Mouse (Mus musculus) limb, embryonic 14.5 days (tissue): Measurements from ENCODE around the gene Pgm5. TPM values are rescaled to one million over a fixed set of nuclear protein-coding genes. Genes with fewer than 3 reads are reported as not detected.

Source experiments
- ATAC-seq: fragments of 200-750 bp; cut with Nextera tagmentation; 2 replicates; pipeline ENCODE4 v1.8.0; 2017; ENCODE audit warnings: low read depth, moderate number of reproducible peaks, moderate TSS enrichment; ENCODE audit not compliant: low FRiP score
- DNase-seq: peaks from one replicate; pipeline ENCODE4 v3.0.0-alpha.2; 2015; ENCODE audit warnings: low spot score
- H3K27ac ChIP-seq: fragments of 300-500 bp; sonication (generic); replicated peaks from 2 replicates; pipeline ENCODE4 v1.5.1; 2014; ENCODE audit warnings: low read depth, mild to moderate bottlenecking, low read length, moderate library complexity, mixed read lengths
- H3K27me3 ChIP-seq: fragments of 300-500 bp; sonication (generic); 2 replicates; pipeline ENCODE4 v1.6.1; 2014; ENCODE audit warnings: low read length, mixed read lengths; ENCODE audit not compliant: control insufficient read depth, insufficient read depth
- H3K36me3 ChIP-seq: fragments of 300-500 bp; sonication (generic); 2 replicates; pipeline ENCODE4 v1.6.1; 2014; ENCODE audit warnings: mild to moderate bottlenecking, low read length, moderate library complexity, mixed read lengths; ENCODE audit not compliant: control insufficient read depth, insufficient read depth
- H3K4me1 ChIP-seq: fragments of 300-500 bp; sonication (generic); 2 replicates; pipeline ENCODE4 v1.6.1; 2014; ENCODE audit warnings: antibody characterized with exemption, low read length, mixed read lengths; ENCODE audit not compliant: control insufficient read depth, insufficient read depth
- H3K4me2 ChIP-seq: fragments of 300-500 bp; sonication (generic); replicated peaks from 2 replicates; pipeline ENCODE4 v1.6.1; 2014; ENCODE audit warnings: low read depth, mild to moderate bottlenecking, low read length, moderate library complexity; ENCODE audit not compliant: severe bottlenecking
- H3K4me3 ChIP-seq: fragments of 300-500 bp; sonication (generic); replicated peaks from 2 replicates; pipeline ENCODE4 v1.5.1; 2014; ENCODE audit warnings: low read length
- H3K9ac ChIP-seq: fragments of 300-500 bp; sonication (generic); 2 replicates; pipeline ENCODE4 v1.6.1; 2014; ENCODE audit warnings: mild to moderate bottlenecking, low read depth, low read length, moderate library complexity; ENCODE audit not compliant: severe bottlenecking
- H3K9me3 ChIP-seq: fragments of 300-500 bp; sonication (generic); 2 replicates; pipeline ENCODE4 v1.6.1; 2016; ENCODE audit warnings: low read length; ENCODE audit not compliant: control insufficient read depth
- POLR2A ChIP-seq: fragments of 200-500 bp; IDR thresholded peaks from 2 replicates; pipeline ENCODE4 v1.8.0; 2012; ENCODE audit warnings: inconsistent platforms, mild to moderate bottlenecking, moderate library complexity, borderline replicate concordance; ENCODE audit not compliant: insufficient read depth, insufficient read length; ENCODE audit errors: extremely low read depth
- WGBS: fragments of 180-500 bp; shearing (Covaris S2); extraction: QIAGEN DNeasy Blood & Tissue Kit; methylation state at CpG from one replicate; pipeline ENCODE4 v1.1.7; 2014; 5-methylcytosine and 5-hydroxymethylcytosine counted together
- polyA plus RNA-seq, 2 experiments: library from polyadenylated mRNA; depleted of rRNA in 1 of 2; stranded (reverse) in 1 of 2; unstranded in 1 of 2; fragments of >200 nt; fragmentation: Nextera tagmentation in 1 of 2; extraction: Ambion mirVana in 1 of 2; gene quantifications; 2 replicates each; pipeline versions ENCODE4 v1.2.1 to v1.2.3; 2012 to 2014

The Pgm5 gene
- polyA plus RNA-seq, 2 experiments: 2.6 to 18.2 TPM

GRCm38 (mm10) chr19:24698651-24699050 lies 163.0 kb downstream of the Pgm5 start:
- ATAC-seq: no peak

DNA sequence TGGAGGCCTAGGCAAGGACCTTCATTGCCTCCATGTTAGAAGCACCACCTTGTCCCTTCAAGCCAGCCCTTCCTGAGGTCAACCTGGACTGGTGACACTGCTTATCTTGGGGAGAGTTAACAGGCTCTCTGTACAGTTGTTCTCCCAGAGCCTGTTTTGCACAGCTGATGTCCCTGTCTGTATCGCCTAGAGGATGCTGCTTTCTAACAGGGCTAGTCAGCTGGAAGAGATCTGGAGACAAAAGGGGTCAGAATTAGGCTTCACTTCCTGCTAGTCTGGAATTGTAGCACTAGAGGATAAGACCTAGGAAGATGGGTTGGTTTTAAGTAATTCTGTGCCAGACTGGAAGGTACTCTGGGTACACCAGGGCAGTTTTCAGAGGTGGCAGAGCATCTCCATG lies 163.7 kb downstream of the Pgm5 start:
- no peak for ATAC-seq
- no peak for TF ChIP-seq POLR2A
- H3K4me2 ChIP-seq: no peak overlapping the region
- H3K27ac ChIP-seq: no peak overlapping the region
- no peaks in the 10 kb centered on the region for H3K36me3 ChIP-seq
- no peak for DNase-seq
- 0 out of 2 replicates have a peak, but pooled peaks cover 4% of the 10 kb centered on the region for H3K4me1 ChIP-seq
- H3K4me3 ChIP-seq: no peak overlapping the region
- H3K9ac ChIP-seq: no peak overlapping the region
- WGBS: 74% methylated on average over 1 of the region's 1 CpGs
- H3K27me3 ChIP-seq: no peaks in the 10 kb centered on the region
- H3K9me3 ChIP-seq: no peaks in the 10 kb centered on the region

More at GRCm38 (mm10) chr19:24698651-24699050, 163.0 kb downstream of the Pgm5 start:
- DNase-seq: no peak
- Histone ChIP-seq H3K27ac (no peak overlapping the region), H3K27me3 (no peaks in the 10 kb centered on the region), H3K9me3 (no peaks in the 10 kb centered on the region), H3K4me3 (no peak overlapping the region), H3K36me3 (no peaks in the 10 kb centered on the region), H3K9ac (no peak overlapping the region), H3K4me2 (no peak overlapping the region), H3K4me1 (0 out of 2 replicates have a peak, but pooled peaks cover 4% of the 10 kb centered on the region)
- 71% methylated on average over 5 of the region's 5 CpGs for WGBS
- TF ChIP-seq POLR2A: no peak

- no peak for TF ChIP-seq POLR2A
- no peak overlapping the region for H3K4me2 ChIP-seq
- H3K4me3 ChIP-seq: no peak overlapping the region
- H3K4me1 ChIP-seq: 0 out of 2 replicates have a peak, but pooled peaks cover 4% of the 10 kb centered on the region
- WGBS: 91% methylated on average over 2 of the region's 2 CpGs
- no peak overlapping the region for H3K9ac ChIP-seq
- no peaks in the 10 kb centered on the region for H3K27me3 ChIP-seq
- H3K27ac ChIP-seq: no peak overlapping the region
- ATAC-seq (no peak), DNase-seq (no peak)
- no peaks in the 10 kb centered on the region for H3K9me3 ChIP-seq
- H3K36me3 ChIP-seq: no peaks in the 10 kb centered on the region
These were observed 169.0 kb downstream of the Pgm5 start for GRCm38 (mm10) chr19:24692691-24693090.

DNA sequence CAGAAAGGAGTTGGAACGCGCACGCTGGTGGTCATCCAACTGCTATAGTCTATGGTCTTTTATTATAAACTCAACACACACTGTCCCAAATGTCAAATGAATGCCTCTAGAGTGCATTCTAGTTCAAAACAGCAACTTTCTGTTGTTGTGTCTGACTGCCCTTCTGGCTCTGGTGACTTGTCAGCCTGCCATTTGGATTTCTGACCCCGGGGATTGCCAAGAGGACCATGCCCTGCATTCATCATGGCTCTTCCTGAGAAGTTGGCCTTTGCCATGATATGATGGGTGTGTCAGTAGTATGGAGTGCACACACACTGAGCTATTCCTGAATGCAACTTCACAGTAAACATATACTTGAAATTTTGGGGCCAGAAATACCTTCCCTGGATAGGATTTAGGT lies 172.1 kb downstream of the Pgm5 start:
- H3K36me3 ChIP-seq: no peaks in the 10 kb centered on the region
- H3K4me3 ChIP-seq: no peak overlapping the region
- H3K4me1 ChIP-seq: no peaks in the 10 kb centered on the region
- no peaks in the 10 kb centered on the region for H3K9me3 ChIP-seq
- no peak for TF ChIP-seq POLR2A
- 99% methylated on average over 4 of the region's 4 CpGs for WGBS
- DNase-seq: no peak
- H3K27me3 ChIP-seq: no peaks in the 10 kb centered on the region
- no peak overlapping the region for H3K4me2 ChIP-seq
- ATAC-seq: no peak
- no peak overlapping the region for H3K9ac ChIP-seq
- no peak overlapping the region for H3K27ac ChIP-seq

DNA sequence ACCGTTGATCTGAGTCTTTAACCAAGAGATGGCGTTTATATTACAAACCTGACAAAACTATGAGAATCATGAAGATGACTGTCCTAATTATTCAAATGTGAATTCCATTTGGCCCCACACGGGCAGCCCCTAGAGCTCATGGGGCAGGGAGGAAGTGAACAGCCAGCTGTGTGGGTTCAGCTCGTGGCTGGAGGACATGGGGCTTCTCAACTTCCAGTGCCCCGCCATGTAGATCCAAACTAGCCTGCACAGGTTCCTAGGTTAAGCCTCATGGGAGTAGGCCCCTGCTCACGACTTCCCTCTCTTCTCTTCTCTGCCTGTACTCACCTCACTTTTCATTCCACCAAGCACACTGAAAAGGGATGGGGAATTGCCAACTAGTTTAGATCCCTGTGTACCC lies 173.3 kb downstream of the Pgm5 start:
- no peak overlapping the region for H3K9ac ChIP-seq
- H3K27ac ChIP-seq: no peak overlapping the region
- 80% methylated on average over 6 of the region's 6 CpGs for WGBS
- H3K4me3 ChIP-seq: no peak overlapping the region
- no peaks in the 10 kb centered on the region for H3K27me3 ChIP-seq
- TF ChIP-seq POLR2A: no peak
- H3K4me2 ChIP-seq: no peak overlapping the region
- DNase-seq (no peak), ATAC-seq (no peak)
- no peaks in the 10 kb centered on the region for H3K36me3 ChIP-seq
- no peaks in the 10 kb centered on the region for H3K4me1 ChIP-seq
- H3K9me3 ChIP-seq: no peaks in the 10 kb centered on the region

GRCm38 (mm10) chr19:24686411-24686810 lies 175.2 kb downstream of the Pgm5 start:
- Histone ChIP-seq H3K4me2 (no peak overlapping the region), H3K9me3 (no peaks in the 10 kb centered on the region), H3K9ac (no peak overlapping the region), H3K4me1 (no peaks in the 10 kb centered on the region), H3K27ac (no peak overlapping the region), H3K27me3 (no peaks in the 10 kb centered on the region), H3K36me3 (no peaks in the 10 kb centered on the region), H3K4me3 (no peak overlapping the region)
- ATAC-seq (no peak), DNase-seq (no peak)
- 86% methylated on average over 10 of the region's 10 CpGs for WGBS
- TF ChIP-seq POLR2A: no peak
